Mouse (Mus musculus): ENCODE results near the gene Pik3c2b.
"Not testable (repeated sequence)": the region's sequence is repeated elsewhere in the genome, so short reads cannot be mapped to it uniquely, and the experiment has no call there.

Pik3c2b gene

GRCm38 (mm10) chr1:133045011-133045860 lies at the start of gene Pik3c2b:
Gene Pik3c2b, plus strand, starts transcription at chr1:133045667.
- in situ Hi-C loops (cut with MboI; ENCODE audit: low pct_unique_long_range_greater_than_20kb in 1 of 2, low sequenced_read_pairs in 2 of 2, unreplicated experiment in 1 of 2): loop anchor here in 1 of 2 experiments (5.0 to 10.0 kb wide), 2 partner anchors 42 to 310 kb away; partner anchors contain the start of gene Ren1

GRCm38 (mm10) chr1:133000347-133000746 lies 45.1 kb upstream of the Pik3c2b start:
- in situ Hi-C loops (cut with MboI; ENCODE audit: low pct_unique_long_range_greater_than_20kb in 1 of 2, low sequenced_read_pairs in 2 of 2, unreplicated experiment in 1 of 2): no loop called here

GRCm38 (mm10) chr1:133006571-133006970 lies 38.9 kb upstream of the Pik3c2b start:
- in situ Hi-C loops (cut with MboI; ENCODE audit: low pct_unique_long_range_greater_than_20kb in 1 of 2, low sequenced_read_pairs in 2 of 2, unreplicated experiment in 1 of 2): no loop called here

DNA sequence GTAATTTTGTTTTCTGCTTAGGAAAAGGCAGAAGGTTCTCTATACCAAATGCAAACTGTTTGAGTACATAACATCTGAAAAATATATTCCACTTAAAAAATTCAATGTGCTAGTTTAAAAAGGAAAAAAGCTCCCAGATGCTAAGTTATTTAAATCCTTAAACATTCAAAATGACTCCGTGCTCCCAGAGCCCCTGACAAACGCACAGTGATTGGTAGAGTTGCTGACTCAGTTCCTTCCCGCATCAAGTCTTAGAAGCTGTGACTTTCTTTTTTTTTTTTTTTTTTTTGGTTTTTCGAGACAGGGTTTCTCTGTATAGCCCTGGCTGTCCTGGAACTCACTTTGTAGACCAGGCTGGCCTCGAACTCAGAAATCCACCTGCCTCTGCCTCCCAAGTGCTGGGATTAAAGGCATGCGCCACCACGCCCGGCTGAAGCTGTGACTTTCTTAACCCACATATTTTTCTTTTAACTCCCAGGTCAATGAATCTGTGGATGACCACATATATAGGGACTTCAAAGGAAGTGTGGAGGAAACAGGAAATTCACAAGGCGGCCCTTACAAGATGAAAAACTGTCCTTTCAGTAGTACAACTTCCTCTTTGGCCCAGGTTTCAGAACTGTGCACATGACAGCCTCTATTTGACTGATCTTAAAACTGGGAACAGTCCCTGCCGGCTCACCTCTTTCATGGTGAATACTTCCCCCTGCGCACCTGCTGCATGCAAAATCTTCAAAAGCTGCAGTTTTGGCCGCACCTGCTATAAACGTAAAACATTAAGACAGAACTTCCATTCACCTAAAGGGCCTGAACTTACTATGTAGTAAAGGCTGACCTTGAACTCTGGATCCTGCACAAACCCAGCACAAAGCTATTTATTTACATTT lies 33.3 kb upstream of the Pik3c2b start:
- in situ Hi-C loops (cut with MboI; ENCODE audit: low pct_unique_long_range_greater_than_20kb in 1 of 2, low sequenced_read_pairs in 2 of 2, unreplicated experiment in 1 of 2): no loop called here

DNA sequence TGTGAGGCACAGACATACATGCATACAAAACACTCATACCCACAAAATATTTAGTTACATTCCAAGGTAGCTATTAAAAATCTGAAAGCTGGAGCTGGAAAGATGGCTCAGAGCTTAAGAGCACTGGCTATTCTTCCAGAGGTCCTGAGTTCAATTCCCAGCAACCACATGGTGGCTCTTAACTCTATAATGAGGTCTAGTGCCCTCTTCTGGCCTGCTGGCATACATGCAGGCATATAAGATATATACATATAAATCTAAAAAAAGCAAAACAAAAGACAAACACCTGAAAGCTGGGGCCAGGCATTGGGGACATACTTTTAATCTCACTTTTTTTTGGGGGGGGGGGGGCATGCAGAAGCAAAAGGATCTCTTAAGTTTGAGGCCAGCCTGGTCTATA lies 32.1 kb upstream of the Pik3c2b start:
- in situ Hi-C loops (cut with MboI; ENCODE audit: low pct_unique_long_range_greater_than_20kb in 1 of 2, low sequenced_read_pairs in 2 of 2, unreplicated experiment in 1 of 2): no loop called here

DNA sequence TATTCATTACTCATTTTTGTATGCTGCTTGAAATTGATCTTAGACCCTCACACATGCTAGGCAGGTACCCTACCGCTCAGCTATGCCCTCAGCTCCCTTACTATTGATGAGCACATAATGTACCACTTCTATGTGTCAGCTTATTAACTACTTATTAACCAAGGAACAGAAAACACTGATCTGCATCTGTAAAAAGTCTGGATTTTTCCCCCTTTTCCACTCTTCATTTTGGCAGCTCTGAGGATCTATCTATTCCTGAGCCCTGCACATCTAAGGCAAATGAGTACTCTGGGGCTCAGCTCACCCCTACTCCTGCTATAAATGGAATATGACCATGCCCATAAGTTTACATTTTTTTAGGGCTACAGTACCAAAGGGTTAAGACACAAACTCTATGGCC lies 31.3 kb upstream of the Pik3c2b start:
- in situ Hi-C loops (cut with MboI; ENCODE audit: low pct_unique_long_range_greater_than_20kb in 1 of 2, low sequenced_read_pairs in 2 of 2, unreplicated experiment in 1 of 2): no loop called here

DNA sequence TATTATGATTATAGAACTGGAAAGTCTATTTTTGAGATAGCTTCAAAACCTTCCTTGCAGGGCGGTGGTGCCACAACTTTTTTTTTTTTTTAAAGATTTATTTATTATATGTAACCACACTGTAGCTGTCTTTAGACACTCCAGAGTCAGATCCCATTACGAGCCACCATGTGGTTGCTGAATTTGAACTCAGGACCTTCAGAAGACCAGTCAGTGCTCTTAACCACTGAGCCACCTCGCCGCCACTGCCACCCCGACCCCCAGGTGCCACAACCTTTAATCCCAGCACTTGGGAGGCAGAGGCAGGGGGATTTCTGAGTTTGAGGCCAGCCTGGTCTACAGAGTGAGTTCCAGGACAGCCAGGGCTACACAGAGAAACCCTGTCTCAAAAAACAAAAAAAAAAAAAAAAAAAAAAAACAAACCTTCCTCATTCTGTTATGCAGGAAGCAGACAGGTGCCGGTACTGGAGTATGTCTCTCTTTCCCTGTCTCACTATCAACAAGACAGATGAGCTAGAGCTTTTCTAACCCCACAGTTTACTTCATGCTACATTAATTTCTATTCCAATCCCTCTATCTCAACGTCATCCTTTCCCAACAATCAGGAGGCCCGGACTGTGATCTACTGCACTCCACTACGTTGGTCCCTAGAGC lies 28.6 kb upstream of the Pik3c2b start:
- in situ Hi-C loops (cut with MboI; ENCODE audit: low pct_unique_long_range_greater_than_20kb in 1 of 2, low sequenced_read_pairs in 2 of 2, unreplicated experiment in 1 of 2): no loop called here

DNA sequence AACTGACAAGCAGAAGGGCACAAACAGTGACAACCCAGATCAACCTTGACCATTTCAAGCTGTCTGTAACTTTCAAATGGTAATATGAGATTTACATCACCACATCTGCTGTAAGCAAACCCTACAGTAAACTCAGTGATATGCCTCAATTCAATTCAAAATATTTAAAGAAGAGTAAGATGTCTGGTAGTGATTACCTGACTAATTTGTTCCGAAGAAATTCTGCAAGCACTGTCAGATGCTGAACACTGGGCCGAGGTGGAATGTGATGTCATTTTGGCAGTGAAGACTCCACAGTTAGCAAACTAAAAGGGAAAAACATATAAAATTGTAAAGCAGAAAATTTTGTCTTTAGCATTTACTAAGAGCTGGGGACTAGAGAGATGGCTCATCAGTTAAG lies 26.9 kb upstream of the Pik3c2b start:
- in situ Hi-C loops (cut with MboI; ENCODE audit: low pct_unique_long_range_greater_than_20kb in 1 of 2, low sequenced_read_pairs in 2 of 2, unreplicated experiment in 1 of 2): no loop called here

GRCm38 (mm10) chr1:133019312-133019711 lies 26.2 kb upstream of the Pik3c2b start:
- in situ Hi-C loops (cut with MboI; ENCODE audit: low pct_unique_long_range_greater_than_20kb in 1 of 2, low sequenced_read_pairs in 2 of 2, unreplicated experiment in 1 of 2): no loop called here

DNA sequence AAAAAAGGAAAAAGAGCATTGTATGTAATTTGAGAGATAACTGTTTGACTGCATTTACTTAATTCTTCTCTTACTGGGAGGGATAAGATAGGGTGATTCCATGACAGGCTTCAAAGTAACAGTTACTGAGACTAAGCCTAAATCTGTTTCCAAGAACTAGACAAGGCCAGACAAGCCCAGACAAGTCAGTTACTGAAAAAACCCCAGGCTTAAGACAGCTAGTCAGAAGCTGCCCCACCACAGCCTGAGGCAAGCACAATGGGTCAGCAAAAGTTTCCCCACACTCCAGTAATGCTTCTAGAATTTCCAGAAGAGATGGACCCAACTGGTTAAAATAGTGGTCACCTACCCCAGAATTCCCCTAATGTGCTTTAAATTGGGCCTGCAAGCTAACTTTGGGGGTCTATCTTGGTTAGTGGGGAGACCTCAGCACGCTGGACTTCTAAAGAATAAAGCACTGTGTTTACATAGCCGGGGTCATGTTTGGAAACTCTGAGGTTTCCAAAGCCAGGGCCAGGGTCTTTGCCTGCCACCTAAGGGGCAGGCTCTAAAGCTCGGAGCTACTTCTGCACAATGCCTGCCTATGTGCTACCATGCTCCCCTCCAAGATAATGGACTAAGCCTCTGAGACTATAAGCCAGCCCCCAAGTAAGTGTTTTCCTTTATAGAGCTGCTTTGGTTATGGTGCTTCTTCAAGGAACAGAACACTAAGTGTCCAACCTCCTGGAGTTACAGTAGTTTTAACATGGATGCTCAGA lies 25.2 kb upstream of the Pik3c2b start:
- in situ Hi-C loops (cut with MboI; ENCODE audit: low pct_unique_long_range_greater_than_20kb in 1 of 2, low sequenced_read_pairs in 2 of 2, unreplicated experiment in 1 of 2): no loop called here

DNA sequence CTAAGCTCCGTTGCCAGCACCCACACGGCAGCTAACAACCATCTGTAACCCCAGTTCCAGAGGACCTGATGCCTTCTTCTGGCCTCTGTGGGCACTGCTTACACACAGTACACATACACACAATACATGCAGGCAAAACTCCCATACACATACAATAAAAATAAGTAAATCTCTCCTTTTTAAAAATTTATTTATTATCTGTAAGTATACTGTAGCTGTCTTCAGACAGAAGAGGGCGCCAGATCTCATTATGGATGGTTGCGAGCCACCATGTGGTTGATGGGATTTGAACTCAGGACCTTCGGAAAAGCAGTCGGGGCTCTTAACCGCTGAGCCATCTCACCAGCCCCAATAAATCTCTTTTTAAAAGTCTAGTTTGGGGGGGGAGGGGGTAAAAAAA lies 24.1 kb upstream of the Pik3c2b start:
- in situ Hi-C loops (cut with MboI; ENCODE audit: low pct_unique_long_range_greater_than_20kb in 1 of 2, low sequenced_read_pairs in 2 of 2, unreplicated experiment in 1 of 2): no loop called here

- in situ Hi-C loops (cut with MboI; ENCODE audit: low pct_unique_long_range_greater_than_20kb in 1 of 2, low sequenced_read_pairs in 2 of 2, unreplicated experiment in 1 of 2): not testable (repeated sequence)
Measured at GRCm38 (mm10) chr1:133021971-133022370, 23.5 kb upstream of the Pik3c2b start.

- in situ Hi-C loops (cut with MboI; ENCODE audit: low pct_unique_long_range_greater_than_20kb in 1 of 2, low sequenced_read_pairs in 2 of 2, unreplicated experiment in 1 of 2): not testable (repeated sequence)
Measured at GRCm38 (mm10) chr1:133023723-133024122, 21.7 kb upstream of the Pik3c2b start.

DNA sequence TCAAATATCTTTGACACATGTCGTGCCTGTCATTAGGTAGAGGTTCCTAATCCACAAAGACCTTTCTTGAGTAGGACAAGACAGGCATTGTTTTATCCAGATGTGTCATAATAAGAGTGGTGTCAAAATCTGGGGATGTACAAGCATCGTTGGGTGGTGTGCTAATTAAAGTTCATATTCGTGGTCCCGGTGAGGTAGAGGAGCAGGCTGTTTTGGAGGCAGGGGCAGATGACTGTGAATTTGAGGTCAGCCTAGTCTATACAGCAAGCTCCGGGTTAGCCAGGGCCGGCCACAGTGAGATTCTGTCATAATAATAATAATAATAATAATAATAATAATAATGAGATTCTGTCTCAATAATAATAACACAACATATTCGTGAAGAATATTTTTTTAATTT lies 21.0 kb upstream of the Pik3c2b start:
- in situ Hi-C loops (cut with MboI; ENCODE audit: low pct_unique_long_range_greater_than_20kb in 1 of 2, low sequenced_read_pairs in 2 of 2, unreplicated experiment in 1 of 2): no loop called here

DNA sequence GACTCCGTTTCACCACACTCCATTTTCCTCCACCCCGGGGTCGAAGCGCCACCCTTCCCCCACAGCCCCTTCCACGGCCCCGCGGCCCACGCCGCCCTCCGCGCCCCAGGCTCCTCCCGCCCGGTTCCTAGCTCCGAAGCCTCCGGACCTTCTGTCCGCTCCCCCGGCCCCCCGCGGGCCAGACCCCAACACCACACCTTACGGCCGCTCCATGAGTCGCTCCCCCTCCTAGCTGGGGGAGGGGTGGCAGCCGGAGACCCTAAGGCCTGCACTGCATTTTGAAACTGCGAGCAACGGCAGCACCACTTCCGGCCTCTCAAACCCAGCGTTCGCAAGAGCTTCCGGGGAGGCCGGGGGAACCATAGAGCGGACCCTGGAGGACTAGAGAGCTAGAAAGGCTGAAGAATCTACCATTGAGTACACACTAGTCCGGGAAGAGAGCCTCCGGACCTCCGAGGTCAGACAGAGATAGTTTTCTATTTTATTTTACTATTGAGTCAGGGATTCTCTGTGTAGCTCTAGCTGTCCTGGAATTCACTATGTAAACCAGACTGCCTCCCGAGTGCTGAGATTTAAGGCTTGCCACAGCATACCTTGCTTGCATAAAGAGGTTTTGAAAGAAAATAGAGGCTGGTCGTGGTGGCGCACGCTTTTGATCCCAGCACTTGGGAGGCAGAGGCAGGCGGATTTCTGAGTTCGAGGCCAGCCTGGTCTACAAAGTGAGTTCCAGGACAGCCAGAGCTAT lies 20.2 kb upstream of the Pik3c2b start:
- in situ Hi-C loops (cut with MboI; ENCODE audit: low pct_unique_long_range_greater_than_20kb in 1 of 2, low sequenced_read_pairs in 2 of 2, unreplicated experiment in 1 of 2): no loop called here

- in situ Hi-C loops (cut with MboI; ENCODE audit: low pct_unique_long_range_greater_than_20kb in 1 of 2, low sequenced_read_pairs in 2 of 2, unreplicated experiment in 1 of 2): not testable (repeated sequence)
Measured at GRCm38 (mm10) chr1:133025796-133026190, 19.7 kb upstream of the Pik3c2b start.

- in situ Hi-C loops (cut with MboI; ENCODE audit: low pct_unique_long_range_greater_than_20kb in 1 of 2, low sequenced_read_pairs in 2 of 2, unreplicated experiment in 1 of 2): no loop called here
Measured at GRCm38 (mm10) chr1:133027126-133027525, 18.3 kb upstream of the Pik3c2b start.

GRCm38 (mm10) chr1:133027980-133028379 lies 17.5 kb upstream of the Pik3c2b start:
- in situ Hi-C loops (cut with MboI; ENCODE audit: low pct_unique_long_range_greater_than_20kb in 1 of 2, low sequenced_read_pairs in 2 of 2, unreplicated experiment in 1 of 2): no loop called here
